Mouse (Mus musculus) brain, embryonic 14.5 days (tissue): Measurements from ENCODE around the gene Coch. TPM values are rescaled to one million over a fixed set of nuclear protein-coding genes. Genes with fewer than 3 reads are reported as not detected.

Experiments used
- polyA plus RNA-seq: library from polyadenylated mRNA; depleted of rRNA; stranded (reverse); fragments of >200 nt; gene quantifications from 2 replicates; pipeline ENCODE4 v1.2.3, GENCODE M21; 2012; rRNA removed

Gene Coch
- polyA plus RNA-seq, 1 experiment, result 10.0 TPM

Other genes with a start within 250 kb of the Coch start
- 18.5 and 24.8 TPM in 2 replicates for gene G2e3, start 245.3 kb upstream of the Coch start, polyA plus RNA-seq
- gene Scfd1, start 215.8 kb upstream of the Coch start, polyA plus RNA-seq, result 31.8 and 32.7 TPM in 2 replicates
- gene Ap4s1, start 97.7 kb downstream of the Coch start, polyA plus RNA-seq, result 24.3 and 27.5 TPM in 2 replicates
- gene Strn3, start 98.6 kb downstream of the Coch start, polyA plus RNA-seq, result 62.4 and 66.9 TPM in 2 replicates
- 32.4 and 44.4 TPM in 2 replicates for gene Hectd1, start 236.2 kb downstream of the Coch start, polyA plus RNA-seq